Mouse (Mus musculus): ENCODE measurements at regions not wholly inside any gene's neighbourhood (a gene's known extent, or its start where the extent isn't known, plus 50 kb on each side); places are given as distances from the start of the nearest gene placed in this dataset.

DNA sequence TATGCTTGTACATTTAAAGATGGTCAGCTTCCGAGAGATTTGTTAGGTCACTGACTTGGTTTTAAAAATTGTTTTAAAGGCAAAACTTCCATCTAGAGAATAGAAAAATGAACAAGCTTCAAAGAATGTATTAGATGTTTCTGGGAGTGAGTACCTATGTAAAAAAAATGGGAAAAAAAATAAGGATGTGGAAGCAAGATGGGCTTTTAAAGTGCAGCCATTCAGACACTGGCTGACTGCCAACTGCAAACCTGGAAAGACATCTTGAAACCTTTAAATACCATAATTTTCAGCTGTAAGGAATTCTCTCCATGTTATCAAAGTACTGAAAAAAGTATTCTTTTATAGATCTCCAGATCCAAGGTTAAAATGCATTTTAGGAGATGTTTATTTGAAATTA is 315.7 kb downstream of the Fgf10 start:
- Histone ChIP-seq H3K4me3 (no peak overlapping the region), H3K9me3 (no peaks in the 10 kb centered on the region), H3K27ac (replicated peaks) (no peak overlapping the region), H3K36me3 (replicated peaks) (no peaks in the 10 kb centered on the region), H3K27me3 (replicated peaks; ENCODE audit: low read depth, poor library complexity, severe bottlenecking) (no peaks in the 10 kb centered on the region), H3K4me1 (peaks cover 5% of the 10 kb centered on the region; the same call in 1 of the 2 replicates)
- 93% methylated on average over 1 of the region's 1 CpGs for whole genome bisulfite sequencing
- no peak for DNase-seq (ENCODE audit: low spot score)

GRCm38 (mm10) chr13:119025305-119025975 is 355.8 kb downstream of the Fgf10 start:
- no peak overlapping the region for H3K4me3 ChIP-seq
- H3K4me1 ChIP-seq: no peaks in the 10 kb centered on the region
- no peak overlapping the region for H3K27ac ChIP-seq (replicated peaks)
- no peak for DNase-seq (ENCODE audit: low spot score)
- H3K9me3 ChIP-seq: no peaks in the 10 kb centered on the region
- H3K27me3 ChIP-seq (replicated peaks; ENCODE audit: low read depth, poor library complexity, severe bottlenecking): no peaks in the 10 kb centered on the region
- WGBS: 88% methylated on average over 6 of the region's 6 CpGs
- H3K36me3 ChIP-seq (replicated peaks): no peaks in the 10 kb centered on the region

DNA sequence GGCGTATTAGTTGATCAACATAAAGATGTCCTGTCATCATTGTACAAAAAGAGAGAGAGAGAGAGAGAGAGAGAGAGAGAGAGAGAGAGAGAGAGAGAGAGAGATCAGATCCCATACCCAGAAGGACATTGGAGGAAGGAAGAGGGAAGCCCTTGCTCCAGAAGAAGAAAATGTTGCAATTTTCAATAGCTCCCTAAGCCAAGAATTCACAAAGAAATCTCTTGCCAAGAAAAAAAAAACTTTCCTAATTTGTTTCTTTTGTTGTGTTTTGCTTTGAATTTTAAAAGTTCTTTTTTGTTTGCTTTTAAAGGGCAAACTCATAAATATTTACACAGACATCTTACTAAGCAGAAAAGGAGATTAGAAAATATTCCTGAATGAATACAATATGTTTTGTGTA is 370.0 kb downstream of the Fgf10 start:
- no peak for DNase-seq (ENCODE audit: low spot score)

GRCm38 (mm10) chr13:119045112-119045511 is 375.5 kb downstream of the Fgf10 start:
- Histone ChIP-seq H3K4me3 (no peak overlapping the region), H3K9me3 (no peaks in the 10 kb centered on the region), H3K4me1 (no peaks in the 10 kb centered on the region), H3K36me3 (replicated peaks) (no peaks in the 10 kb centered on the region), H3K27ac (replicated peaks) (no peak overlapping the region), H3K27me3 (replicated peaks; ENCODE audit: low read depth, poor library complexity, severe bottlenecking) (no peaks in the 10 kb centered on the region)
- no peak for DNase-seq (ENCODE audit: low spot score)
- WGBS: 57% methylated on average over 1 of the region's 1 CpGs

More for the DNA sequence above, 370.0 kb downstream of the Fgf10 start:
- Histone ChIP-seq H3K9me3 (no peaks in the 10 kb centered on the region), H3K27me3 (replicated peaks; ENCODE audit: low read depth, poor library complexity, severe bottlenecking) (no peaks in the 10 kb centered on the region), H3K36me3 (replicated peaks) (no peaks in the 10 kb centered on the region), H3K4me1 (no peaks in the 10 kb centered on the region), H3K27ac (replicated peaks) (no peak overlapping the region), H3K4me3 (no peak overlapping the region)
- 96% methylated on average over 1 of the region's 1 CpGs for WGBS

DNA sequence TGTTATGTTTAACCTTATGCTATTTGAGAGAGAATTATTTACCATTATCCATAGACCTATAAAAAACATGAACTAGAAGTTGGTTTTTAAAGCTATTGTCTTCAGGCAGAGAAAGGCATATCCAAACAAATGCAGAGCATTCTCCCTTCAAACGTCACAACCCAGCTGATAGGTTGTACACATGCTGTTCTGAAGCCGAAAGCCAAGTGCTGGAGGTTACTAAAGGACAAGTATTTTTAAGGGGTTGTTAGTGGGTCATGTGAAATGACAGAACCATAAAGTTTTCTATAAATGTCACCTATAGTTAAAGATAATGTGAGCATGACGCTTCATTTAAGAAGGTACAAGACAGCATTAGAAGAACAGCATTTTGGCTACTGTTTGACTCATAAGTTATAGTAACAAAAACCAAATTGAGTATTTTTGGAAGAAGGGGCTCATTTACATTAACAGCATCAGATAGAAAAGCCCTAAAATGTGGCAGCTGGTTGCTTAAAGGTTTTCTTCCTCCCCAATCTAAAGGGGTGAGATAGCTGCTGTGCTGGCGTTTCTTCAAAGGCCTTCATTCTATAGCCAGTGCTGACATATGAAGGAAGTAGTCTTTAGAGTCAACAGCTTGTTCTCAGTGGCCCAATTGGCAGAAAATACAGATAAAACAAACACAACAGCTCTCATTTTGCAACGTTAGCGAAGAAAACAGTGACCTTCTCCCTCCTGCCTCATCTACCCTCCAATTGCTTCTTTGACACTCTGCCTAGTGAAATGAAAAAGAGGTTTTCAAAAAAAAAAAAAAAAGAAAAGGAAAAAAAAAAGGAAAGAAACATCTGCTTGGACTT is 359.4 kb upstream of the Paip1 start:
- no peak for DNase-seq (ENCODE audit: low spot score)
- H3K4me1 ChIP-seq: peaks cover 4% of the 10 kb centered on the region; the same call in 1 of the 2 replicates
- no peaks in the 10 kb centered on the region for H3K27me3 ChIP-seq (replicated peaks; ENCODE audit: low read depth, poor library complexity, severe bottlenecking)

GRCm38 (mm10) chr13:119069581-119069936 is 358.8 kb upstream of the Paip1 start:
- Histone ChIP-seq H3K27me3 (replicated peaks; ENCODE audit: low read depth, poor library complexity, severe bottlenecking) (no peaks in the 10 kb centered on the region), H3K4me1 (peaks cover 4% of the 10 kb centered on the region; the same call in 1 of the 2 replicates), H3K9me3 (no peaks in the 10 kb centered on the region), H3K27ac (replicated peaks) (no peak overlapping the region), H3K36me3 (replicated peaks) (no peaks in the 10 kb centered on the region), H3K4me3 (no peak overlapping the region)
- 89% methylated on average over 7 of the region's 7 CpGs for WGBS
- DNase-seq (ENCODE audit: low spot score): no peak

More for the DNA sequence above, 359.4 kb upstream of the Paip1 start:
- Histone ChIP-seq H3K4me3 (no peak overlapping the region), H3K27ac (replicated peaks) (no peak overlapping the region), H3K9me3 (no peaks in the 10 kb centered on the region), H3K36me3 (replicated peaks) (no peaks in the 10 kb centered on the region)
- WGBS: 81% methylated on average over 6 of the region's 6 CpGs

- no peaks in the 10 kb centered on the region for H3K4me1 ChIP-seq
- 90% methylated on average over 4 of the region's 4 CpGs for WGBS
- no peaks in the 10 kb centered on the region for H3K9me3 ChIP-seq
- no peak overlapping the region for H3K27ac ChIP-seq (replicated peaks)
- no peak overlapping the region for H3K4me3 ChIP-seq
- H3K27me3 ChIP-seq (replicated peaks; ENCODE audit: low read depth, poor library complexity, severe bottlenecking): no peaks in the 10 kb centered on the region
- H3K36me3 ChIP-seq (replicated peaks): no peaks in the 10 kb centered on the region
- DNase-seq (ENCODE audit: low spot score): no peak
These were observed 349.2 kb upstream of the Paip1 start for GRCm38 (mm10) chr13:119079243-119079642.

GRCm38 (mm10) chr13:119081691-119082090 is 346.7 kb upstream of the Paip1 start:
- 74% methylated on average over 1 of the region's 1 CpGs for WGBS
- DNase-seq (ENCODE audit: low spot score): no peak

GRCm38 (mm10) chr13:119117906-119118305 is 310.5 kb upstream of the Paip1 start:
- Histone ChIP-seq H3K36me3 (replicated peaks) (no peaks in the 10 kb centered on the region), H3K27me3 (replicated peaks; ENCODE audit: low read depth, poor library complexity, severe bottlenecking) (no peaks in the 10 kb centered on the region), H3K9me3 (0 out of 2 replicates have a peak, but pooled peaks cover 2% of the 10 kb centered on the region), H3K4me1 (no peaks in the 10 kb centered on the region), H3K27ac (replicated peaks) (no peak overlapping the region), H3K4me3 (no peak overlapping the region)
- no peak for DNase-seq (ENCODE audit: low spot score)
- 87% methylated on average over 3 of the region's 3 CpGs for WGBS

More at GRCm38 (mm10) chr13:119081691-119082090, 346.7 kb upstream of the Paip1 start:
- Histone ChIP-seq H3K36me3 (replicated peaks) (no peaks in the 10 kb centered on the region), H3K9me3 (no peaks in the 10 kb centered on the region), H3K27ac (replicated peaks) (no peak overlapping the region), H3K27me3 (replicated peaks; ENCODE audit: low read depth, poor library complexity, severe bottlenecking) (no peaks in the 10 kb centered on the region), H3K4me1 (no peaks in the 10 kb centered on the region), H3K4me3 (no peak overlapping the region)

GRCm38 (mm10) chr13:119118382-119118781 is 310.0 kb upstream of the Paip1 start:
- no peaks in the 10 kb centered on the region for H3K4me1 ChIP-seq
- DNase-seq (ENCODE audit: low spot score): no peak
- H3K27ac ChIP-seq (replicated peaks): no peak overlapping the region
- no peaks in the 10 kb centered on the region for H3K36me3 ChIP-seq (replicated peaks)
- H3K27me3 ChIP-seq (replicated peaks; ENCODE audit: low read depth, poor library complexity, severe bottlenecking): no peaks in the 10 kb centered on the region
- 0 out of 2 replicates have a peak, but pooled peaks cover 2% of the 10 kb centered on the region for H3K9me3 ChIP-seq
- WGBS: 79% methylated on average over 1 of the region's 1 CpGs
- H3K4me3 ChIP-seq: no peak overlapping the region

GRCm38 (mm10) chr13:119140436-119140835 is 288.0 kb upstream of the Paip1 start:
- no peak for DNase-seq (ENCODE audit: low spot score)
- 94% methylated on average over 2 of the region's 2 CpGs for WGBS
- no peak overlapping the region for H3K27ac ChIP-seq (replicated peaks)
- H3K4me3 ChIP-seq: no peak overlapping the region
- H3K27me3 ChIP-seq (replicated peaks; ENCODE audit: low read depth, poor library complexity, severe bottlenecking): no peaks in the 10 kb centered on the region
- H3K9me3 ChIP-seq: no peaks in the 10 kb centered on the region
- no peaks in the 10 kb centered on the region for H3K4me1 ChIP-seq
- no peaks in the 10 kb centered on the region for H3K36me3 ChIP-seq (replicated peaks)

DNA sequence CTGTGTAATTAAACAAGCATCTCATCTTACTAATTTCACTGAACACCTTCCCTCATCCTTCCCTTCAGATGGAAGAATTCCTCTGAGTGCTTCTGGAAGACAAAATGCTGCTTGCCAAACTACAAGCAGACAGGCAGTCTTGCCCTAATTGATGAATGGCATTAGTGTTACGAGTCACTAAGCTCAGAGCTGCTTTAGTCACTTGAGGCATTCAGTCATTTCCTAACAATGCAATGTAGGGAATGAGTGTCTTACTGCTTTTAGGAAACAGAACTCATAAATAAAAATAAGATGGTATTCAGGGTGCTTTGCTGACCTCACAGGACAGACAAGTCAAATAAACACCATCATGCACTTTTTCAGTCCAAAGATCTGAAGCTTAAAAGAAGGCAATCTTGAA is 285.1 kb upstream of the Paip1 start:
- 1% methylated on average over 1 of the region's 1 CpGs for WGBS
- Histone ChIP-seq H3K27ac (replicated peaks) (no peak overlapping the region), H3K36me3 (replicated peaks) (no peaks in the 10 kb centered on the region), H3K9me3 (no peaks in the 10 kb centered on the region), H3K4me3 (no peak overlapping the region), H3K27me3 (replicated peaks; ENCODE audit: low read depth, poor library complexity, severe bottlenecking) (no peaks in the 10 kb centered on the region), H3K4me1 (no peaks in the 10 kb centered on the region)
- no peak for DNase-seq (ENCODE audit: low spot score)

- no peak overlapping the region for H3K27ac ChIP-seq (replicated peaks)
- no peaks in the 10 kb centered on the region for H3K9me3 ChIP-seq
- WGBS: 82% methylated on average over 4 of the region's 4 CpGs
- no peaks in the 10 kb centered on the region for H3K4me1 ChIP-seq
- H3K27me3 ChIP-seq (replicated peaks; ENCODE audit: low read depth, poor library complexity, severe bottlenecking): no peaks in the 10 kb centered on the region
- H3K4me3 ChIP-seq: no peak overlapping the region
- DNase-seq (ENCODE audit: low spot score): no peak
- H3K36me3 ChIP-seq (replicated peaks): no peaks in the 10 kb centered on the region
These were observed 282.7 kb upstream of the Paip1 start for GRCm38 (mm10) chr13:119145713-119146112.

Data from embryonic facial prominence, embryonic 10.5 days (tissue).